Mouse (Mus musculus): ENCODE data around the gene Zfhx3.
"Not testable (repeated sequence)": the region's sequence is repeated elsewhere in the genome, so short reads cannot be mapped to it uniquely, and the experiment has no call there.

Zfhx3 gene

DNA sequence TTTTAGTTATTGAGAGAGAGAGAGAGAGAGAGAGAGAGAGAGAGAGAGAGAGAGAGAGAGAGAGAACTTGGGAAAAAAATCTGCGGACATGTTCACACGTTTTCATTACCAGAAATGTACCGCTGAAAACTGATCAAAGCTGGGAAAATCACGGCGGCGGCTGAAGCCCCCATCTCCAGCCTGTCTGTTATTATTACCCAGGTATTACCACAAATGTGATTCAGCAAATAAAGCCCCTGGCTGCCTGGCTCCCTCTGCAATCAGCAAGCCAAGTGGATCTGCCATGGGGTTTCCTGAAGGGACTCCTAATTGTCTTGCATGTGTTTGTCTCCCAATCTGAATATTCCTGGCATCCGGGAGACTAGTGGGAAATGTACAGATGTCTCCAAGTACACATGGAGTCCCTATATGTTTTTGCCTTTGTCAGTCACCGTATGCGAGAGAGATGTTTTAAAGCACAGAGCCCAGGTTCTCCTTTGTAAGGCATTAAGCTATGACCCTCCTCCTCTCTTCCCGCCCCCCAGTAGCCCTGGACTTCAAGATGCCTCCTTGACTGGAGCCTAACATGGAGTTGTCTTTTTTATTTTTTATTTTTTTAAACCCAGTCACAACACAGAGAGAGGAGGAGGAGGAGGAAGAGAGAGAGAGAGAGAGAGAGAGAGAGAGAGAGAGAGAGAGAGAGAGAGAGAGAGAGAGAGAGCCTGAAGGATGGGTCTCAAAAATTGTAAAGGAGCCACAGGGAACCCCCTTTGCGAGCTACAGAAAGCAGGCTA lies at the start of gene Zfhx3:
Gene Zfhx3 (plus strand): TSS at position 723 of the 773 bp plus-strand sequence.
- no peak for DNase-seq

GRCm38 (mm10) chr8:107918984-107919383 lies 23.5 kb upstream of the Zfhx3 start:
- DNase-seq: no peak

DNA sequence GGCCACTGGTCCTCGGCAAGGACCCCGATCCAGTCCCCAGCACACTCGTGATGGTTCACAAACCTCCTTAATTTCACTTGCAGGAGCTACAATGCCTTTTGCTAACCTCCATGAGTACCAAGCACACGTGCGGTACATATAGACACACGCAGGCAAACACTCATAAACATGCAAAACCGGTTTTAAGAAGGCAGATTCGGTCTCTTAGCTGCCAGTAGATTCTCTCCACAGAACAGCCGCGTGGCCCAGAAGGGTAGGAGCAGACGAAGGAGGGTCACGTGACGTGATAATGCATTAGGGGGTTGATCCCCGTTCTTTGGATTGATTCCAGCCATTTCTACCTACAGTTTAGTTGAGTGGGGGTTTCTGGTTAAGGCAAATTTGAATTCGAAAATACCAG lies 16.3 kb upstream of the Zfhx3 start:
- no peak for DNase-seq

DNA sequence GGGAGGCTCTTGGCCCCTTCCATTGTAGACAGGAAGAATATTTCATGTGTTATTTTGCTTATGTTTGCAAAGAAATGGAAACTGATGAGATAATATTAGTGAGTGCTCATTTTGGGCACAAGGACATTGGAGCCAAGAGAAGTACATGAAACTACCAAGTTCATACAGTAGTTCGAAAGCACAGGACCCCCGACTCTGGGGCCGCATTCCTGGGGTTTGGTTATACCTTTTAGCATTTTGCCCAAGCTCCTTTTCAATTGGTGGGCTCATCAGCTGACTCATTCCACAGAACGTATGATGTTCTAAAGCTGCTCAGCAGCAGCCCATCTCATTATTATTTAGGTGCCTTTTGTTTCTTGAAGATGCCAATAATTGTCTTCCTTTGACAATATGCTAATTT lies 5.7 kb upstream of the Zfhx3 start:
- no peak for DNase-seq

- DNase-seq: not testable (repeated sequence)
These were observed 4.2 kb upstream of the Zfhx3 start for GRCm38 (mm10) chr8:107938231-107938630.

DNA sequence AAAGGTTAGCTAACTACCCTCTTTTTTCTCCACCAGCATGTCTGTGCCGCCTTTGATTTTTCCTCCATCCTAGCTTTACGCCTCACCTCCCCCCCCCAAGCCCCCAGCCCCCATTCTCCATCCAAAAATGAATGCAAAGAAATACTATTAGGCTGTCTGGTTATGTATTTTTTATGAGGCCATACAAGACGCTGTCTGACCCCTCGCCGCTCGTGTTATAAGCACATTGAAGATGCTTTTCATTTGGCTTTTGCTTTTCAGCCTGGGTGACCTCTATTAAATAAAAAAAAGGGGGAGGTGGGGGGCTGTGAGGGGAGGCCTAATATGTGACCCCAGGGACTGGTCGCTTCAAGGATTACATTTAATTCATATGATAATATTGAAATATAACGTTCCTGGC lies 2.3 kb upstream of the Zfhx3 start:
- DNase-seq: no peak

DNA sequence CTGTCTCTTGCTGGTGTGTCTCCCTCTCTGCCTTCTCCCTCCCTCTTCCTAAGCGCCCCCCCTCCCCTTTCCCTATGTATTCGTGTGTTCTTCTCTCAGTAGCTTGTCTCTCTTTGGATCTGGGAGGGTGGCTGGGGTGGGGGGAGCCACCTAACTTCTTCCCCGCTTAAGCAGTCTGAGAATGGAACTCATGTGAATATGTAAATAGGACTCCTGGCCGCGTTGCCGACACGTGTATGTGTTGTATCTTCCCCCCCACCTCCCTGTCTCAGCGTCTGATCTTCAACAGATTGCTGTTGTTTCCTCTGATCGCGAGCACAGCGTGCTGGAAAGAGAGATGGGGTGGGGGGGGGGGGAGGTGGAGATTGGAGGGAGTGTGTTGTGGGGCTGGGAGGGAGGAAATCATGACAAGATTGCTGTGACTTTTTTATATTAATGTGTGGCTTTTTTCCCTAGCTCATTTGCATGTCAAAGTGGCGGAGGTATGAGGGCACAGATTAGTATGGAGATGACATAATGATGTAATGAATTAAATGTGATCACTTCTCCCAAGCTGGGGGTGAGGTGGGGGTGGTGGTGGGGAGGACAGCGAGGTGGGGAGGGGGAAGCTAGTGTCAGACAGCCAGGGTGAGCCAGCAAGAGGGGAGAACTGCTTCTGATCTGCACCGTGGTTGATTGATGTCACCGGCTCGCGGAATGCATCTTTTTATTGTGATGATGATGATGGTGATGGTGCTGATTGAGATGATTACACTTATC lies 487 bp downstream of the Zfhx3 start:
- peak; percentile 11 for DNase-seq

DNA sequence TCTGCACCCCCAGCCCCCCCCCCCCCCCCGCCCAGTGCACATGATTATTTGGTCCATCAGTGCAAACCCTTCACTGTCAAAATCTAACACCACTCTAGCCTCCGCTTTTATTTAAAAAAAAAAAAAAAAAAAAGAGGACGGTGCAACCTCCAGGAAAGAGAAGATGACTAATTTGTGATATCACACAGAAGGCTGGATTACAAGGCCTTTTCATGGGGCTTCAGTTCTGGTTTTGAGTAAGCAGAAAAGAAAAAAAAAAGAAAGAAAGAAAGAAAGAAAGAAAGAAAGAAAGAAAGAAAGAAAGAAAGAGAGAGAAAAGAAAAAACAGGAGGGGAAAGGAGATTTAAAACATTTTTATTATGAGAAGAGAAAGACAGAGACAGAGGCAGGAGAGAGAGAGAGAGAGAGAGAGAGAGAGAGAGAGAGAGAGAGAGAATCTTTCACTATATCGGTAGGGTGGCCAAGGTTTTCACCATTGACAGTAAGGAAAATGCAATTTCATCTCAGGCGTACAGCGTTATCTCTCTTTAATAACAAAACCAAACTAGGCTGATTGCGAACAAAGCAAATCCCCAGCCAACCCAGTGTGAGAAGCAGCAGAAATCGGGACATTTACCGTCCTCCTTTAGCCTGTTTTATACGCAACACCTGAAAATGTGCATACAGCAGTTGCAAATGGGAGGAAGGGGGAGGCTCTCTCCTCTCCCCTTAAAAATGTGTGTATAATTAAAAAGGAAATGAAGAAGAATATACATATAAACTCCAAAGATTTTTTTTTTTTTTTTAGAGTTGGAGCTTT lies 1.3 kb downstream of the Zfhx3 start:
- DNase-seq: no peak

DNA sequence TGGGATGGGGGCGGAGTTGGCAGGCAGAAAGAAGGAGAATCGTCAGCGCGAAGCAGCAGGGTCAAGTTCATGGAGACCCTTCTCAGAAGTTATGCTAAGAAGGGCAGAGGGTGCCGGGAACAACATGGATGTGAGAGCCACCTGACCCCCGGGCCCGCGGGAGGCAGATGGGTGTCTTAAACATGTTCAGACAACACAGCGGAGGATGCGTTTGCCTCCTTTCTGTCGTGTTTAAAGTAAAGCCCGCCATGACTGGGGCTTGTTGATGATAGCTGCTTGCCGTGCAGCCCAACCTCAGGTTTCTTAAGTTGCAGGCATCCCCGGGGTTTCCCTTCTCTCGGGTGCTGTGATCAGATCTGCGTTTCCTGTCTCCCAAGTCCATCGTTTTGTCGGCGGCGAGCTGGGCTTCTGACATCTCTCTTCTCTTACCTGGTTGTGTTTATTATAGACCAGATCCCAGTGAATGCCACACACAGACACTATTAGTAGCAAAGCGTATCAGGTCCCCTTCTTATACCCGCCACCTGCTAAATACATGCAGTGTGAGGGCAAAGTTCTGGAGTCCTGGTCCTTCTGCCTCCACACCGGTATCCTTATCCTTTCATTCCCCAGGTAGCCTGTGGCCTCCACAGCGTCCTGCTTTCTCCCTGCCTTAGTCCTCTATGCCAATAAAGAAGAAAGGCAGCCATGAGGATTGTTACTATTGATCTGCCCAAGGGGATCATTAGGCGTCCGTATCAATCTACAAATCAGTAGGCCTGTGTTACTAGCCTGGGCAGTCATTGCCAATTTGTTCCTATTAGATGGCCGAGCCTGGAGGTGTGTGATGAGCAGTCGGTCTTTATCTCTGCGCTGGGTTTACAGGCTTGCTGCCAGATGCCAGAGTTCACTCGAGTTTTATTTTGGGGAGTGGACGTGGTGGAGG lies 2.5 kb downstream of the Zfhx3 start:
- peak; percentile 11 for DNase-seq

DNA sequence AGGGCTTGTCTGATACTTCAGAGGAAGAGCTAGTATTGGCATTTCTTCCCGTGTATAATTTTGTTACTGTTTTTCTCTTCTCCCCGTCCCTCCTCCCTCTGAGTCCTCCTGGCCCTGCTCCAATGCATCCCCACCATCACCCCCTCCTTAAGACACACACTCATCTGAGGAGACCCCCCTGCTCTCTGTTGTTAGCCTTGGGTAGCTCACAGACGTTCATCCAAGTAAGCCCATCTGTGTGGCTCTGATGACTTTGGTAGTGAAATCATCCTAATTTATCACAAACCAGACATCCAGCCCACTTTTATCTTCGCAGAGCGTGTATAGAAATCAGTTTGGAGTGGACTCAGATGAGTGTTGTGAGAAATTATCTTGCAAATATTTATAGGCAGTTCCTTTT lies 4.4 kb downstream of the Zfhx3 start:
- no peak for DNase-seq

- DNase-seq: no peak
These were observed 13.4 kb downstream of the Zfhx3 start for GRCm38 (mm10) chr8:107955887-107956286.

DNA sequence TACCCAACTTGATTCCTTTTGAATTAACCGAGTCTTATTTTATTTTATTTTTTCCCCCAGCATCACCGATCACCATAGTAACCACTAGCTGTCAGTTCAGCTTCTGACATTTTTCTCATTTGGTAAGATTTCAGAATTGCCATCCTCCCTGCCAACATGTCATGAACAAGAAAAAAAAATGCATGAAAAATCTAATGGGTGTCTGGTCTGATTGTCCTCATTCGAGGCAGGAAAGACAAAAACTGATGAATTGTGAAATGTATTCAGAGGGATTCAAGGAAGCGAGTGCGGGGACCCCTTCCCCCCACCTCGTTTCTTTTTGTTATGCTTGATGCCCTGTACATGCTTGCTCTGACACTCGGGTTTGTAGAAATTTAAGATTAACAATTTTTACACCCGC lies 15.1 kb downstream of the Zfhx3 start:
- DNase-seq: no peak

- no peak for DNase-seq
These were observed 18.0 kb downstream of the Zfhx3 start for GRCm38 (mm10) chr8:107960466-107960865.

GRCm38 (mm10) chr8:107960878-107961277 lies 18.4 kb downstream of the Zfhx3 start:
- DNase-seq: no peak

DNA sequence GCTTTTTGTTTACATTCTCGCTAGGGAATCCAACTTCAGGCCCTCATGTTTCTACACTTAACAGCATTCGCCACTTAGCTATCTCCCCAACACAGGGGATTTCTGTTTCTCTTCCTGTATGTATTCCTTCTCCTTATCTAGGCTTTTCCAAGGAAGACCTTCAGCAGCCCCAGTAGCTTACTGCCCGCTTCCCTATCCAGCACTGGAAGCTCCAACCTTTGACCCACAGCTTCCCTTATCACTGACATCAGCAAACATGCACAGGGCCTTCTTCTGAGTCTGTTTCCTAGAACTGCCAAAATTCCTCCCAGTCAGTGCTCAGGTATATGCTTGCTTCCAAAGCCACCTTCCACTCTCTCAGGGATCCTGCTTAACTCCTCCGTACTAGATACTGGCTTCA lies 29.8 kb downstream of the Zfhx3 start:
- no peak for DNase-seq

GRCm38 (mm10) chr8:107974451-107974850 lies 32.0 kb downstream of the Zfhx3 start:
- no peak for DNase-seq

DNA sequence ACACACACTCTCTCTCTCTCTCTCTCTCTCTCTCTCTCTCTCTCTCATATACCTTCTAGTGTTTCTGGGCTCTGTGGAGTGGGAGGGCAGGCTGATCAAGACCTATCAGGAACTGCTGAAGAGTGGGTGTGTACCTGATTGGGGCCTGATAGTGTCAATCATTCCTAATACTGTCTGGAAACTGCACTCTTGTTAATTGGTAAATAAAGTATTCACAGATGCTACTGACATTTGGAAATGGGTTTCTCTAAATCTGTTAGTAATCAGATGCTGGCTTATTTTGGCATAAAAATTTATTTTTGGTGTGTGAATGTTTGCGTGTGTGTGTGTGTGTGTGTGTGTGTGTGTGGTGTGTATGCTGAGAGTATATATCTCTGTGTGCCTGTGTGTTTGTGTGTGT lies 35.8 kb downstream of the Zfhx3 start:
- no peak for DNase-seq

DNA sequence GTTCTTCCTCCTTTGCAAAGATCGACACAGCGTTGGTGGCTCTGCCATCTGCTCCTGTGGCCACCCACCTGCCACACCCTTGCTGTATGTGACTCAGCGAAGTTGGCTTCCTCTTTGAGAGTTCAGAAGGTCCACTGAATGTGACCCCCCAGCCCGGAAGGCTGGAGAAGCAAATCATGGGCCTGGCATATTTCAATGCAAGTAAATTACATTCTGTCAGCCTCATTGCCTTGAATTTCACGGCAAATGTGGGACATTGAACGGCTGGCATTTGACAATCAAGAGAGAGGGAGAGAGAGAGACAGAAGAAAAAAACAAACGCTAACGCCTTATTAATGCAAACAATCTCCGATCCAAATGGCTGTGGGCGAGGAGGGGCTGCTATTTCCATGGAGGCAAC lies 38.2 kb downstream of the Zfhx3 start:
- peak; percentile 9 for DNase-seq

DNA sequence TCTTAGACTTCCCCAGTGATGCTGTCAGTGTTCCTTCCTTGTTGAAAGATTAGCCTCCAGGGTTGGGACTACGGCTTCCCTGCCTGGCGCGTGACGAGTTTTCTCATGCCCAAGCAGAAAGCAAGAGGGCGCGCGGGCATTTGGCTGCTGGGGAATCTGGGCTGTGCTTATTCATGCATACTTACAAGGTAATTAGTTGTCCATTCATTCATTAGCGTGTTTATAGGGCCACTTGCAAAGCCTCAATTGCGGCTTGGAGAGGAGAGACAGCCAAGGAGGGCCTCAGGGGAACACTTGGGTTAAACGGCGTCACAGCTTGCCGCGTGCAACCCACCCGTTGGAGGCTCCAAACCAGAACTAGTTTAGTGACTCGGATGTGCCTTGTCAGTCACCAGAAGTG lies 44.2 kb downstream of the Zfhx3 start:
- no peak for DNase-seq

GRCm38 (mm10) chr8:107998874-107999273 lies 56.4 kb downstream of the Zfhx3 start:
- no peak for DNase-seq

DNA sequence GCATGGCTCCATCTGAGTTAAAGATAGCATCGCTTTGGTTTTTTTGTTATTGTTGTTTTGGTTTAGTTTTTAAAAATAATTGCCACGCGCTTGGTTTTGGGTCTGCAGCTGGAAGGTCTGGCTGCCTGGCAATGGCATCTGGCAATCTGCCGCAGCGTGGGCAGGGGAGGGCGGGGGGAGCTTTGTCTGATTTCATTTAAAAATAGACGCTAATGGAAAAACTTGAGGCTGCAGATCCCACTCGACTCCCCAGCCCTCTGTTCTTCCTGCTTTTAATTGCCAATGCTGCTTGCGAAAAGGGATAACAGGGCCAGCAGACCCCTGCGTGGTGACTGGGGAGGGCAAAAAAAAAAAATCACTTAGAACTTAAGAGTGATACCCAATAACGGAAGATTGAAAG lies 69.1 kb downstream of the Zfhx3 start:
- DNase-seq: no peak

- DNase-seq: no peak
These were observed 75.3 kb downstream of the Zfhx3 start for GRCm38 (mm10) chr8:108017727-108018126.

All from thymus, postnatal 4 days (tissue).